11 mouse cellular contexts compared by ENCODE assay signal in the genomic region with DNA sequence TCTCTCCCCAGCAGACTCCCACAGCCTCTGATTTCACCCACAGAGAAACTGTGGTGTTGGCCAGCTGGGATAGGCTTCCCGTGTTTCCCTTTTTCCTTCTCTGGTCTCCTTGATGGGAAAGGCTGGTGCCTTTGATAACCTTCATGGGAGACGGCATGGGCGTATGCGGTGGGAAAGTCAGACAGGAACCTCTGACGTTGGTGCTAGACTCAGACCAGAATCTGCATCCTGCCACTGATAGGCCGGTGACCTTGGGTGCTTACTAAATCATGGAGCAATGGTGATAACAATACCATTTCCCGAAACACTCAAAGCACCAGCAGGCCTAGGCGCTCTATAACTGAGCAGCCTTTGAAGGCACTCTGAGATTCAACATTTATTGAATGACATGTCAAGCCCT. TPM values are rescaled to one million over a fixed set of nuclear protein-coding genes. Genes with fewer than 3 reads are reported as not detected.
DNase-seq lines count a peak whose midpoint lies in the region; ATAC-seq lines count a peak whose summit lies in the region.
"Had no signal": no experiment of that assay in that cellular context is flagged by ENCODE, and none has a peak within 500 bp of the region (broad histone marks: within the 10 kb centered on the region; RNA-seq: fewer than 3 reads in every experiment).

No protein-coding gene starts in this region.

- peak overlapping the region; percentile 36 for H3K27ac ChIP-seq in lung, embryonic 16.5 days (ENCODE audit: low read length)
- no peak overlapping the region for H3K27ac ChIP-seq in limb, embryonic 10.5 days

- H3K4me2 ChIP-seq in lung, embryonic 16.5 days (ENCODE audit: low read depth, low read length), result no peak overlapping the region

- DNase-seq in kidney, adult 11 months, result peak; percentile 53
- DNase-seq in kidney, postnatal 4 days, result no peak
- DNase-seq in heart, adult 9 months (ENCODE audit: low spot score in 2 of 2), result peak; percentile 48 to 62
- DNase-seq in kidney, adult 8-10 months, result peak; percentile 34 to 52
- DNase-seq in limb, embryonic 10.5 days (ENCODE audit: low spot score), result no peak
- no peak for DNase-seq in thymus, postnatal 14 days
- DNase-seq in embryo, embryonic 10 days (ENCODE audit: low spot score), result no peak

- WGBS in lung, embryonic 16.5 days, result 64% methylated on average over 8 of the region's 8 CpGs
- 88% methylated on average over 8 of the region's 8 CpGs for WGBS in limb, embryonic 10.5 days

- no peak overlapping the region for H3K9ac ChIP-seq in lung, embryonic 16.5 days (ENCODE audit: low read length)

- no peaks in the 10 kb centered on the region for H3K27me3 ChIP-seq in lung, embryonic 16.5 days (ENCODE audit: control insufficient read depth, insufficient read depth, low read depth, low read length)
- H3K27me3 ChIP-seq in limb, embryonic 10.5 days (ENCODE audit: low read depth, poor library complexity, severe bottlenecking), result no peaks in the 10 kb centered on the region
- H3K27me3 ChIP-seq: CH12.LX had no signal

- no peak overlapping the region for H3K4me3 ChIP-seq in lung, embryonic 16.5 days (ENCODE audit: low read length)
- no peak overlapping the region for H3K4me3 ChIP-seq in limb, embryonic 10.5 days
- H3K4me3 ChIP-seq: erythroblast, embryonic 14.5 days had no signal

- no peaks in the 10 kb centered on the region for H3K9me3 ChIP-seq in lung, embryonic 16.5 days (ENCODE audit: control insufficient read depth, low read length)
- H3K9me3 ChIP-seq in limb, embryonic 10.5 days (replicated peaks), result no peaks in the 10 kb centered on the region

- H3K36me3 ChIP-seq in lung, embryonic 16.5 days (ENCODE audit: control insufficient read depth, insufficient read depth, low read length), result peaks cover 4% of the 10 kb centered on the region; the same call in 1 of the 2 replicates
- peaks cover 67% of the 10 kb centered on the region for H3K36me3 ChIP-seq in limb, embryonic 10.5 days

- H3K4me1 ChIP-seq in lung, embryonic 16.5 days (replicated peaks; ENCODE audit: control insufficient read depth, insufficient read depth, low read length), result peaks cover 14% of the 10 kb centered on the region
- no peaks in the 10 kb centered on the region for H3K4me1 ChIP-seq in limb, embryonic 10.5 days

- peak; percentile 20; the same call in 1 of the 2 replicates for ATAC-seq in lung, embryonic 16.5 days (ENCODE audit: low read depth)
- ATAC-seq: hindbrain, embryonic 16.5 days had no signal

RNA-seq across cellular contexts. Expression of gene Ift122, which starts 27.5 kb away (rescaled TPM):
- polyA plus RNA-seq in lung, embryonic 16.5 days (2015; fragmentation: Nextera tagmentation; extraction: Ambion mirVana), result 23.4 and 23.5 TPM in 2 replicates
- polyA plus RNA-seq in limb, embryonic 10.5 days (2016; fragmentation: Nextera tagmentation; extraction: Ambion mirVana), result 28.0 and 34.2 TPM in 2 replicates

RNA-seq across cellular contexts. Expression of gene Mbd4, which starts 27.6 kb away (rescaled TPM):
- 22.4 and 23.5 TPM in 2 replicates for polyA plus RNA-seq in lung, embryonic 16.5 days (2015; fragmentation: Nextera tagmentation; extraction: Ambion mirVana)
- polyA plus RNA-seq in limb, embryonic 10.5 days (2016; fragmentation: Nextera tagmentation; extraction: Ambion mirVana), result 35.3 and 37.8 TPM in 2 replicates

RNA-seq across cellular contexts. Expression of gene Efcab12, which starts 42.5 kb away (rescaled TPM):
- 1.8 and 2.1 TPM in 2 replicates for polyA plus RNA-seq in lung, embryonic 16.5 days (2015; fragmentation: Nextera tagmentation; extraction: Ambion mirVana)
- 0.49 and 0.66 TPM in 2 replicates for polyA plus RNA-seq in limb, embryonic 10.5 days (2016; fragmentation: Nextera tagmentation; extraction: Ambion mirVana)
- polyA plus RNA-seq: erythroblast, embryonic 14.5 days had no signal

RNA-seq across cellular contexts. Expression of gene Rho, which starts 50.8 kb away (rescaled TPM):
- 0.08 and 0.16 TPM in 2 replicates for polyA plus RNA-seq in lung, embryonic 16.5 days (2015; fragmentation: Nextera tagmentation; extraction: Ambion mirVana)
- 0.24 and 0.31 TPM in 2 replicates for polyA plus RNA-seq in limb, embryonic 10.5 days (2016; fragmentation: Nextera tagmentation; extraction: Ambion mirVana)
- polyA plus RNA-seq: erythroblast, embryonic 14.5 days had no signal

Comparison
In these comparisons a context has a peak if more than half of its experiments do, and no peak if none do; other contexts are left out.
1. DNase-seq: peak in kidney, adult 11 months (single experiment), heart, adult 9 months (2 of 2) and kidney, adult 8-10 months (2 of 2); none in kidney, postnatal 4 days (0 of 2), limb, embryonic 10.5 days (single experiment), thymus, postnatal 14 days (single experiment) and embryo, embryonic 10 days (single experiment).